25 mouse cellular contexts compared by ENCODE assay signal in the genomic region with DNA sequence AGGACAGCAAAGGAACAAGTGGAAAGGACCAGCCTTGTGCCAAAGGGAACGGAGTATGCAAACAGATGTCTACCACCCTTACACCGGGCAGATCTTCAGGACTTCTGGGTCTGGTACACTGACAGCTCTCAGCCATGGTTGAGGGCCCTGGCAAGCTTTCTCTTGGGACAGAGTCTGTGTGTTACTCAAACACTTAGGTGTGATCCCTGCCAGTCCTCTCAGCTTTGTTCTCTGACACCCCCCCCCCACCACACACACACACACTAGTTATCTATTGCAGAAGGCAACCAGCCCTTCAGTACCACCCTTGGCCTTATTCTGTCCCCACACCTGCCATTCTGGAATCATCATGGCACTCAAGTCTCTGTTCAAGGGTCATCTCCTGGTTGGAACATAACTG. TPM values are rescaled to one million over a fixed set of nuclear protein-coding genes. Genes with fewer than 3 reads are reported as not detected.
A peak's percentile ranks its signal among the peaks of the same experiment; 100 is the strongest.
DNase-seq lines count a peak whose midpoint lies in the region; ATAC-seq and TF ChIP-seq lines count a peak whose summit lies in the region.
"Had no signal": no experiment of that assay in that cellular context is flagged by ENCODE, and none has a peak within 500 bp of the region (broad histone marks: within the 10 kb centered on the region; RNA-seq: fewer than 3 reads in every experiment).

No protein-coding gene starts in this region.

- no peaks in the 10 kb centered on the region for H3K27me3 ChIP-seq in hindbrain, embryonic 10.5 days (ENCODE audit: insufficient read depth, poor library complexity, severe bottlenecking)
- H3K27me3 ChIP-seq in hindbrain, embryonic 14.5 days (ENCODE audit: control insufficient read depth, insufficient read depth, low read length) = no peaks in the 10 kb centered on the region
- H3K27me3 ChIP-seq in ES-Bruce4 (ENCODE audit: control insufficient read depth, insufficient read depth, low read length, poor library complexity, severe bottlenecking) = no peaks in the 10 kb centered on the region
- H3K27me3 ChIP-seq in lung, postnatal 0 days (replicated peaks; ENCODE audit: insufficient read depth, low read length) = no peaks in the 10 kb centered on the region
- H3K27me3 ChIP-seq: CH12.LX; embryonic facial prominence, embryonic 15.5 days; heart, embryonic 13.5 days; kidney, embryonic 15.5 days; neural tube, embryonic 13.5 days; Patski had no signal

- H3K9me3 ChIP-seq in hindbrain, embryonic 10.5 days = no peaks in the 10 kb centered on the region
- H3K9me3 ChIP-seq in hindbrain, embryonic 14.5 days (ENCODE audit: control insufficient read depth, low read length) = no peaks in the 10 kb centered on the region
- H3K9me3 ChIP-seq in ES-Bruce4 (replicated peaks; ENCODE audit: control insufficient read depth, insufficient read depth, low read length, poor library complexity, severe bottlenecking) = no peaks in the 10 kb centered on the region
- no peaks in the 10 kb centered on the region for H3K9me3 ChIP-seq in lung, postnatal 0 days (ENCODE audit: low read length)
- H3K9me3 ChIP-seq: embryonic facial prominence, embryonic 15.5 days; heart, embryonic 13.5 days; kidney, embryonic 15.5 days; neural tube, embryonic 13.5 days had no signal

- H3K4me1 ChIP-seq in hindbrain, embryonic 10.5 days (replicated peaks) = peaks cover 20% of the 10 kb centered on the region
- H3K4me1 ChIP-seq in hindbrain, embryonic 14.5 days (replicated peaks; ENCODE audit: control insufficient read depth, insufficient read depth, low read length) = peaks cover 7% of the 10 kb centered on the region
- H3K4me1 ChIP-seq in ES-Bruce4 (ENCODE audit: control insufficient read depth, insufficient read depth, low read length) = no peaks in the 10 kb centered on the region
- peaks cover 14% of the 10 kb centered on the region for H3K4me1 ChIP-seq in cortical plate, adult 2 months (ENCODE audit: control insufficient read depth, insufficient read depth, low read length)
- peaks cover 7% of the 10 kb centered on the region for H3K4me1 ChIP-seq in lung, postnatal 0 days (ENCODE audit: insufficient read depth, low read depth, low read length)

- 0 out of 2 replicates have a peak overlapping the region, but pooled peaks have one; percentile 91 for H3K4me3 ChIP-seq in hindbrain, embryonic 10.5 days
- no peak overlapping the region for H3K4me3 ChIP-seq in hindbrain, embryonic 14.5 days (replicated peaks; ENCODE audit: low read length)
- no peak overlapping the region for H3K4me3 ChIP-seq in layer of hippocampus, adult 2 months
- H3K4me3 ChIP-seq in ES-Bruce4 (ENCODE audit: low read depth, low read length) = no peak overlapping the region
- H3K4me3 ChIP-seq in cortical plate, adult 2 months (ENCODE audit: insufficient read depth, low read length) = no peak overlapping the region
- H3K4me3 ChIP-seq in lung, postnatal 0 days (ENCODE audit: low read depth, low read length) = no peak overlapping the region
- H3K4me3 ChIP-seq: embryonic facial prominence, embryonic 15.5 days; neural tube, embryonic 13.5 days had no signal

- H3K9ac ChIP-seq in hindbrain, embryonic 14.5 days = no peak overlapping the region
- H3K9ac ChIP-seq in ES-Bruce4 (ENCODE audit: low read depth, poor library complexity, severe bottlenecking) = peak overlapping the region; percentile 96; the same call in 1 of the 2 replicates
- H3K9ac ChIP-seq in lung, postnatal 0 days (replicated peaks; ENCODE audit: low read depth) = no peak overlapping the region
- H3K9ac ChIP-seq: embryonic facial prominence, embryonic 15.5 days; heart, embryonic 13.5 days; neural tube, embryonic 13.5 days had no signal

- no peak for TF ChIP-seq POLR2A in ES-Bruce4 (IDR thresholded peaks at IDR 0.05; ENCODE audit: insufficient read depth, low read length)
- no peak for TF ChIP-seq POLR2A in cortical plate, adult 2 months (IDR thresholded peaks at IDR 0.05; ENCODE audit: extremely low read depth, insufficient read depth, low read length)

- no peak overlapping the region for H3K27ac ChIP-seq in hindbrain, embryonic 10.5 days
- H3K27ac ChIP-seq in hindbrain, embryonic 14.5 days = no peak overlapping the region
- H3K27ac ChIP-seq in layer of hippocampus, adult 2 months = peak overlapping the region; percentile 64; the same call in 1 of the 2 replicates
- H3K27ac ChIP-seq in ES-Bruce4 (ENCODE audit: insufficient read depth, low read length) = no peak overlapping the region
- H3K27ac ChIP-seq in cortical plate, adult 2 months (ENCODE audit: insufficient read depth, low read length) = peak overlapping the region; percentile 66
- no peak overlapping the region for H3K27ac ChIP-seq in lung, postnatal 0 days (ENCODE audit: low read length)
- H3K27ac ChIP-seq: embryonic facial prominence, embryonic 15.5 days; heart, embryonic 13.5 days; kidney, embryonic 15.5 days; neural tube, embryonic 13.5 days had no signal

- ATAC-seq in hindbrain, embryonic 14.5 days (ENCODE audit: low FRiP score) = no peak
- no peak for ATAC-seq in lung, postnatal 0 days
- ATAC-seq: activated CD4-positive, CD25-positive, alpha-beta regulatory T cell, adult 4 months; hindbrain, embryonic 16.5 days; Patski had no signal

- TF ChIP-seq CTCF in layer of hippocampus, adult 2 months (conservative IDR thresholded peaks at IDR 0.05) = no peak
- TF ChIP-seq CTCF in ES-Bruce4 (IDR thresholded peaks at IDR 0.05; ENCODE audit: low read depth, low read length) = no peak
- no peak for TF ChIP-seq CTCF in cortical plate, adult 2 months (IDR thresholded peaks at IDR 0.05; ENCODE audit: extremely low read depth, insufficient read depth, low read length)
- no peak for TF ChIP-seq CTCF in lung, postnatal 0 days (IDR thresholded peaks at IDR 0.05)

- no peak for DNase-seq in hindbrain, embryonic 10.5 days (ENCODE audit: low spot score)
- DNase-seq in hindbrain, embryonic 14.5 days (ENCODE audit: low spot score) = no peak
- no peak for DNase-seq in layer of hippocampus, adult 2 months (ENCODE audit: low spot score in 2 of 2)
- DNase-seq in layer of hippocampus, postnatal 36 days = no peak
- DNase-seq in lung, postnatal 0 days (ENCODE audit: low spot score) = no peak
- DNase-seq in spleen, postnatal 4 days (ENCODE audit: low spot score in 2 of 2) = no peak
- DNase-seq: adrenal gland, postnatal 25 days; cerebellum, postnatal 14 days; embryo, embryonic 11 days; gastrocnemius, postnatal 14 days; heart, adult 18-20 months; heart, postnatal 36 days; lung, postnatal 14 days; thymus, postnatal 14 days had no signal

- TF ChIP-seq EP300 in ES-Bruce4 (IDR thresholded peaks at IDR 0.05; ENCODE audit: insufficient read depth, low read depth, low read length) = no peak
- no peak for TF ChIP-seq EP300 in lung, postnatal 0 days (IDR thresholded peaks at IDR 0.05)

- peaks cover 59% of the 10 kb centered on the region for H3K36me3 ChIP-seq in hindbrain, embryonic 10.5 days
- peaks cover 51% of the 10 kb centered on the region for H3K36me3 ChIP-seq in hindbrain, embryonic 14.5 days (replicated peaks; ENCODE audit: control insufficient read depth, insufficient read depth)
- H3K36me3 ChIP-seq in ES-Bruce4 (ENCODE audit: control insufficient read depth, insufficient read depth, low read length, poor library complexity, severe bottlenecking) = peaks cover 49% of the 10 kb centered on the region
- peaks cover 33% of the 10 kb centered on the region for H3K36me3 ChIP-seq in lung, postnatal 0 days (ENCODE audit: insufficient read depth, low read length)

- WGBS in hindbrain, embryonic 10.5 days = 99% methylated on average over 2 of the region's 2 CpGs
- 93% methylated on average over 2 of the region's 2 CpGs for WGBS in hindbrain, embryonic 14.5 days
- 89% methylated on average over 2 of the region's 2 CpGs for WGBS in lung, postnatal 0 days

- H3K4me2 ChIP-seq in hindbrain, embryonic 14.5 days (replicated peaks) = no peak overlapping the region
- no peak overlapping the region for H3K4me2 ChIP-seq in lung, postnatal 0 days (replicated peaks; ENCODE audit: low read depth, low read length)
- H3K4me2 ChIP-seq: embryonic facial prominence, embryonic 15.5 days; midbrain, embryonic 11.5 days had no signal

RNA-seq across cellular contexts. Expression of gene Nhp2, which starts 2.2 kb away (rescaled TPM):
- polyA plus RNA-seq in hindbrain, embryonic 10.5 days (2016; fragmentation: Nextera tagmentation; extraction: Ambion mirVana) = 209 and 250 TPM in 2 replicates
- 103 and 118 TPM in 2 replicates for polyA plus RNA-seq in hindbrain, embryonic 14.5 days (2014; fragmentation: Nextera tagmentation; extraction: Ambion mirVana)
- 10 to 100 TPM; 41.7 to 48.2 TPM for total RNA-seq in layer of hippocampus, adult 2 months (2021)
- 10 to 100 TPM; 41.8 to 45.5 TPM for total RNA-seq in layer of hippocampus, postnatal 36 days (2021)
- 202 and 205 TPM in 2 replicates for polyA plus RNA-seq in ES-Bruce4 (2011; ENCODE audit: insufficient read depth, insufficient read length, low read depth, missing spikeins)
- polyA plus RNA-seq in cortical plate, adult 2 months (2012; rRNA removed) = 73.0 and 78.5 TPM in 2 replicates
- polyA plus RNA-seq in lung, postnatal 0 days (2015; fragmentation: Nextera tagmentation; extraction: Ambion mirVana) = 60.1 and 67.2 TPM in 2 replicates

RNA-seq across cellular contexts. Expression of gene Rmnd5b, which starts 13.9 kb away (rescaled TPM):
- 38.9 and 45.6 TPM in 2 replicates for polyA plus RNA-seq in hindbrain, embryonic 10.5 days (2016; fragmentation: Nextera tagmentation; extraction: Ambion mirVana)
- polyA plus RNA-seq in hindbrain, embryonic 14.5 days (2014; fragmentation: Nextera tagmentation; extraction: Ambion mirVana) = 77.7 and 78.4 TPM in 2 replicates
- total RNA-seq in layer of hippocampus, adult 2 months (2021) = 10 to 100 TPM; 59.8 to 65.2 TPM
- total RNA-seq in layer of hippocampus, postnatal 36 days (2021) = 10 to 100 TPM; 60.0 to 62.6 TPM
- 17.9 and 20.2 TPM in 2 replicates for polyA plus RNA-seq in ES-Bruce4 (2011; ENCODE audit: insufficient read depth, insufficient read length, low read depth, missing spikeins)
- 80.3 and 81.2 TPM in 2 replicates for polyA plus RNA-seq in cortical plate, adult 2 months (2012; rRNA removed)
- 43.2 and 46.4 TPM in 2 replicates for polyA plus RNA-seq in lung, postnatal 0 days (2015; fragmentation: Nextera tagmentation; extraction: Ambion mirVana)

RNA-seq across cellular contexts. Expression of gene Hnrnpab, which starts 15.1 kb away (rescaled TPM):
- polyA plus RNA-seq in hindbrain, embryonic 10.5 days (2016; fragmentation: Nextera tagmentation; extraction: Ambion mirVana) = 607 and 630 TPM in 2 replicates
- 399 and 421 TPM in 2 replicates for polyA plus RNA-seq in hindbrain, embryonic 14.5 days (2014; fragmentation: Nextera tagmentation; extraction: Ambion mirVana)
- total RNA-seq in layer of hippocampus, adult 2 months (2021) = 100 to 1,000 TPM; 149 to 155 TPM
- total RNA-seq in layer of hippocampus, postnatal 36 days (2021) = 100 to 1,000 TPM; 147 to 154 TPM
- polyA plus RNA-seq in ES-Bruce4 (2011; ENCODE audit: insufficient read depth, insufficient read length, low read depth, missing spikeins) = 609 and 639 TPM in 2 replicates
- 98.4 and 100 TPM in 2 replicates for polyA plus RNA-seq in cortical plate, adult 2 months (2012; rRNA removed)
- polyA plus RNA-seq in lung, postnatal 0 days (2015; fragmentation: Nextera tagmentation; extraction: Ambion mirVana) = 152 and 167 TPM in 2 replicates

RNA-seq across cellular contexts. Expression of gene N4bp3, which starts 28.9 kb away (rescaled TPM):
- 18.3 and 19.5 TPM in 2 replicates for polyA plus RNA-seq in hindbrain, embryonic 10.5 days (2016; fragmentation: Nextera tagmentation; extraction: Ambion mirVana)
- 19.9 and 22.4 TPM in 2 replicates for polyA plus RNA-seq in hindbrain, embryonic 14.5 days (2014; fragmentation: Nextera tagmentation; extraction: Ambion mirVana)
- total RNA-seq in layer of hippocampus, adult 2 months (2021) = 10 to 100 TPM; 11.3 to 16.4 TPM
- total RNA-seq in layer of hippocampus, postnatal 36 days (2021) = 10 to 100 TPM; 12.4 to 12.6 TPM
- 18.5 and 19.9 TPM in 2 replicates for polyA plus RNA-seq in ES-Bruce4 (2011; ENCODE audit: insufficient read depth, insufficient read length, low read depth, missing spikeins)
- polyA plus RNA-seq in cortical plate, adult 2 months (2012; rRNA removed) = 9.1 and 10.2 TPM in 2 replicates
- polyA plus RNA-seq in lung, postnatal 0 days (2015; fragmentation: Nextera tagmentation; extraction: Ambion mirVana) = 43.9 and 44.7 TPM in 2 replicates

RNA-seq across cellular contexts. Expression of gene D930048N14Rik, which starts 29.0 kb away (rescaled TPM):
- 0.82 and 1.3 TPM in 2 replicates for polyA plus RNA-seq in hindbrain, embryonic 10.5 days (2016; fragmentation: Nextera tagmentation; extraction: Ambion mirVana)
- 1.1 and 1.2 TPM in 2 replicates for polyA plus RNA-seq in hindbrain, embryonic 14.5 days (2014; fragmentation: Nextera tagmentation; extraction: Ambion mirVana)
- total RNA-seq in layer of hippocampus, adult 2 months (2021) = 1 to 10 TPM; 1.4 to 2.4 TPM
- 1 to 10 TPM; 1.5 to 1.9 TPM for total RNA-seq in layer of hippocampus, postnatal 36 days (2021)
- 10.1 and 10.6 TPM in 2 replicates for polyA plus RNA-seq in ES-Bruce4 (2011; ENCODE audit: insufficient read depth, insufficient read length, low read depth, missing spikeins)
- 5.3 and 6.0 TPM in 2 replicates for polyA plus RNA-seq in cortical plate, adult 2 months (2012; rRNA removed)
- 2.5 and 3.1 TPM in 2 replicates for polyA plus RNA-seq in lung, postnatal 0 days (2015; fragmentation: Nextera tagmentation; extraction: Ambion mirVana)

Comparison
In these comparisons a context has a peak if more than half of its experiments do, and no peak if none do; other contexts are left out.
1. H3K27ac ChIP-seq: peak in layer of hippocampus, adult 2 months (single experiment) and cortical plate, adult 2 months (single experiment); none in hindbrain, embryonic 10.5 days (single experiment), hindbrain, embryonic 14.5 days (single experiment), ES-Bruce4 (single experiment) and lung, postnatal 0 days (single experiment).